Mouse (Mus musculus) embryonic facial prominence, embryonic 15.5 days (tissue): ENCODE data around the gene Gm6358. TPM values are rescaled to one million over a fixed set of nuclear protein-coding genes. Genes with fewer than 3 reads are reported as not detected.
"Not testable (repeated sequence)": the region's sequence is repeated elsewhere in the genome, so short reads cannot be mapped to it uniquely, and the experiment has no call there.

Experiments used
- ATAC-seq: fragments of 200-750 bp; cut with Nextera tagmentation; 2 replicates; pipeline ENCODE4 v1.8.0; 2017; ENCODE audit warnings: low read depth, moderate TSS enrichment; ENCODE audit not compliant: insufficient number of reproducible peaks, low FRiP score, low TSS enrichment
- H3K27ac ChIP-seq: fragments of 300-500 bp; sonication (generic); replicated peaks from 2 replicates; pipeline ENCODE4 v1.5.1; 2015; ENCODE audit warnings: mild to moderate bottlenecking, inconsistent platforms
- H3K27me3 ChIP-seq: fragments of 300-500 bp; sonication (generic); 2 replicates; pipeline ENCODE4 v1.6.1; 2015; ENCODE audit warnings: inconsistent platforms
- H3K36me3 ChIP-seq: fragments of 300-500 bp; sonication (generic); 2 replicates; pipeline ENCODE4 v1.6.1; 2015; ENCODE audit warnings: mild to moderate bottlenecking, inconsistent platforms
- H3K4me1 ChIP-seq: fragments of 300-500 bp; sonication (generic); 2 replicates; pipeline ENCODE4 v1.6.1; 2015; ENCODE audit warnings: inconsistent platforms
- H3K4me2 ChIP-seq: fragments of 300-500 bp; sonication (generic); replicated peaks from 2 replicates; pipeline ENCODE4 v1.6.1; 2015; ENCODE audit warnings: mild to moderate bottlenecking, inconsistent platforms
- H3K4me3 ChIP-seq: fragments of 300-500 bp; sonication (generic); replicated peaks from 2 replicates; pipeline ENCODE4 v1.5.1; 2015; ENCODE audit warnings: mild to moderate bottlenecking, inconsistent platforms
- H3K9ac ChIP-seq: fragments of 300-500 bp; sonication (generic); 2 replicates; pipeline ENCODE4 v1.6.1; 2015; ENCODE audit warnings: inconsistent platforms
- H3K9me3 ChIP-seq: fragments of 300-500 bp; sonication (generic); replicated peaks from 2 replicates; pipeline ENCODE4 v1.6.1; 2016; ENCODE audit warnings: inconsistent platforms
- WGBS: fragments of 180-500 bp; shearing (Covaris S2); methylation state at CpG from one replicate; pipeline ENCODE4 v1.1.7; 2015; 5-methylcytosine and 5-hydroxymethylcytosine counted together
- polyA plus RNA-seq: library from polyadenylated mRNA; unstranded; fragments of >200 nt; fragmentation: Nextera tagmentation; extraction: Ambion mirVana; gene quantifications from 2 replicates; pipeline ENCODE4 v1.2.1, GENCODE M21; 2015

Gm6358 gene
- polyA plus RNA-seq, result 1.5 TPM in 1 of 2 replicates, not detected in the other

DNA sequence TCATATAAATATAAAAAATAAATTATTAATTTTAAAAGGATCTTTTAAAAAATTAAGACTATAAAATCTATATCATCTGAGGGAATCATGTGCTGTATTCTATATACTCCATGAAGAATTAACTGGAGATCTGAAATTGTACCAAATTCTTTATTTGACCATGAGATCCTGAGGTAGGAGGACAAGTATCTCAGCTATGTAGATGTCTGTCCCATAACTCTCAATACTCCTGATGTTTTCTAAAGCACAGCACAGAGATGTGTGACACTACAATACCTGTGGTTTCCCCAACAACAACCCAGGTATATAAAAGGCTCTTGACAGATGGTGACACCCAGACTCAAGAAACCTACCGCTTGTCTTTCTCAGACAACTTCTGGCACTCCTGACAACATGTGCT, at the start of gene Gm6358:
Gene Gm6358 (plus strand): TSS at position 301 of the 400 bp plus-strand sequence.
- H3K27ac ChIP-seq, result no peak within 1 kb of the TSS
- ATAC-seq, result no peak
- H3K36me3 ChIP-seq, result no peaks in the 10 kb centered on the region
- H3K27me3 ChIP-seq, result no peaks in the 10 kb centered on the region
- H3K9ac ChIP-seq, result no peak within 1 kb of the TSS
- H3K4me1 ChIP-seq, result no peaks in the 10 kb centered on the region
- H3K4me3 ChIP-seq, result no peak within 1 kb of the TSS
- 93% methylated on average over 1 of the region's 1 CpGs for WGBS
- H3K4me2 ChIP-seq, result no peak within 1 kb of the TSS
- H3K9me3 ChIP-seq, result no peaks in the 10 kb centered on the region

- Histone ChIP-seq H3K27ac (no peak within 1 kb of the TSS), H3K9ac (no peak within 1 kb of the TSS), H3K9me3 (no peaks in the 10 kb centered on the region), H3K4me2 (no peak within 1 kb of the TSS), H3K36me3 (no peaks in the 10 kb centered on the region), H3K27me3 (no peaks in the 10 kb centered on the region), H3K4me3 (no peak within 1 kb of the TSS), H3K4me1 (no peaks in the 10 kb centered on the region)
- 92% methylated on average over 1 of the region's 1 CpGs for WGBS
- ATAC-seq, result no peak
These were observed 10.1 kb downstream of the Gm6358 start, which contains the start of gene Gm10061 for GRCm38 (mm10) chr16:89150786-89151185. Gm10061 (plus strand) TSS chr16:89151086.

DNA sequence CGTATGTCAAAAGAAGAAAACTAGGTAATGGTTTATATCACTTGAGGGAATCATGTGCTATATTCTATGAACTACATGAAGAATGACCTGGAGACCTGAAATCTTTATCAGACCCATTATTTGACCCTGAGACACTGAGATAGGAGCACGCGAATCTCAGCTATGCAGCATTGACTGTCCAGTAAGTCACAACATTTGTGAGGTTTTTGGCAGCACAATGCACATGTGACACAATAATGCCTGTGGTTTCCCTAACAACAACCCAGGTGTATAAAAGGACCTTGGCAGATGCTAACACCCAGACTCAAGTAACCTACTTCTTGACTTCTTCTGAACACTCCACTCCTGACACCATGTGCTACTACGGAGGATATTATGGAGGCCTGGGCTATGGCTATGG, 17.0 kb downstream of the Gm6358 start, which contains the start of gene Gm9789:
Gene Gm9789 (plus strand): TSS at position 301 of the 400 bp plus-strand sequence.
- no peaks in the 10 kb centered on the region for H3K27me3 ChIP-seq
- no peak for ATAC-seq
- no peak within 1 kb of the TSS for H3K4me3 ChIP-seq
- no peaks in the 10 kb centered on the region for H3K9me3 ChIP-seq
- H3K4me1 ChIP-seq, result no peaks in the 10 kb centered on the region
- H3K36me3 ChIP-seq, result no peaks in the 10 kb centered on the region
- no peak within 1 kb of the TSS for H3K27ac ChIP-seq
- WGBS, result 86% methylated on average over 4 of the region's 4 CpGs
- no peak within 1 kb of the TSS for H3K9ac ChIP-seq
- H3K4me2 ChIP-seq, result no peak within 1 kb of the TSS

DNA sequence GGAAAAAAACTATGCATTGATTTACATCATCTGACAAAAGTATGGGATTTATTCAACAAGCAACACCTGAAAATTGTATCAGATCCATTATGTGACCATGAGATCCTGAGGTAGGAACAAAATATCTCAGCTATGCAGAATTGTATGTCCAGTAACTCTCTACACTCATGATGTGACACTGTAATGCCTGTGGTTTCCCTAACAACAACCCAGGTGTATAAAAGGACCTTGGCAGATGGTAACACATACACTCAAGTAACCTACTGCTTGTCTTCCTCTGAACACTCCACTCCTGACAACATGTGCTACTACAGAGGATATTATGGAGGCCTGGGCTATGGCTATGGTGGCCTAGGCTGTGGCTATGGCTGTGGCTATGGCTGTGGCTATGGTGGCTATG, 28.5 kb downstream of the Gm6358 start, which contains the start of gene Gm7735:
Gene Gm7735 (plus strand): TSS at position 301 of the 400 bp plus-strand sequence.
- not testable (repeated sequence) for ATAC-seq, H3K4me1 ChIP-seq, H3K4me3 ChIP-seq, H3K4me2 ChIP-seq, H3K36me3 ChIP-seq, H3K27me3 ChIP-seq, H3K27ac ChIP-seq, H3K9ac ChIP-seq, H3K9me3 ChIP-seq

DNA sequence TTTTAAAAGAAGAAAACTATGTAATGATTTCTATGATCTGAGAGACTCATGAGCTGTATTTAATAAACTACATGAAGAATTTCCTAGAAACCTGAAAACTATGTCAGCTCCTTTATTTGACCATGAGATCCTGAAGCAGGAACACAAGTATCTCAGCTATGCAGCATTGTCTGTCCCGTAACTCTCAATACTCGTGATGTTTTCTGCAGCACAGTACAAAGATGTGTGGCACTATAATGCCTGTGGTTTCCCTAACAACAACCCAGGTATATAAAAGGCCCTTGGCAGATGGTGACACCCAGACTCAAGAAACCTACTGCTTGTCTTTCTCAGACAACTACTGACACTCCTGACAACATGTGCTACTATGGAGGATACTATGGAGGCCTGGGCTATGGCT, 33.8 kb downstream of the Gm6358 start, which contains the start of gene 1110057P08Rik:
Gene 1110057P08Rik (plus strand): TSS at position 301 of the 400 bp plus-strand sequence.
- no peak for ATAC-seq
- Histone ChIP-seq H3K4me1 (no peaks in the 10 kb centered on the region), H3K9ac (no peak within 1 kb of the TSS), H3K9me3 (no peaks in the 10 kb centered on the region), H3K4me2 (no peak within 1 kb of the TSS), H3K36me3 (no peaks in the 10 kb centered on the region), H3K27me3 (no peaks in the 10 kb centered on the region), H3K4me3 (no peak within 1 kb of the TSS), H3K27ac (no peak within 1 kb of the TSS)
- 72% methylated on average over 2 of the region's 2 CpGs for WGBS

DNA sequence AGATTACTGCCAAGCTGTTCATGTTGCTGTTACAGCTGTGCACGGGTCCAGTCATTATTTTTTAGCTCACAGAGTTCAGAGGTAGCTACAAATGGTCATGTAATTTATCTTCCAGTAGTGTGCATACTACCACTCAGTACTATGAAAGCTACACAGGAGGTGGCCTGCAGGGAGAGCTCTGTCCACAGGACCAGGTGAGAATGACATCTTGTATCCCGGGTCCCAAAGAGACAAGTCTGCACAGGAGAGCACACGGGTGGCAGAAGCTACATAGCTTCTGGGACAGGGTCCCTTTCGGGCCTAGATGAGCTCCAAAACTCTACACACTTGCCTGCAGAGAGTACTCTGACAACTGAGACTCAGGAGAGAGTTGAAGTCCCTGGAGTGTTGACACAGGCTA, 48.0 kb downstream of the Gm6358 start:
- 81% methylated on average over 4 of the region's 4 CpGs for WGBS
- no peak overlapping the region for H3K27ac ChIP-seq
- no peaks in the 10 kb centered on the region for H3K36me3 ChIP-seq
- ATAC-seq, result no peak
- no peaks in the 10 kb centered on the region for H3K4me1 ChIP-seq
- H3K27me3 ChIP-seq, result no peaks in the 10 kb centered on the region
- no peak overlapping the region for H3K4me2 ChIP-seq
- H3K4me3 ChIP-seq, result no peak overlapping the region
- H3K9me3 ChIP-seq, result no peaks in the 10 kb centered on the region
- H3K9ac ChIP-seq, result no peak overlapping the region

Other genes starting within 250 kb of the Gm6358 start
- gene Krtap19-5, start 244.4 kb upstream of the Gm6358 start, polyA plus RNA-seq, result not detected in 2 replicates
- 0.70 TPM in 1 of 2 replicates, not detected in the other for gene Krtap19-9b, start 208.6 kb upstream of the Gm6358 start, polyA plus RNA-seq
- 0.29 and 0.30 TPM in 2 replicates for gene Krtap16-3, start 178.0 kb upstream of the Gm6358 start, polyA plus RNA-seq
- 12.1 and 30.8 TPM in 2 replicates for gene Krtap22-2, start 130.1 kb upstream of the Gm6358 start, polyA plus RNA-seq
- gene Gm10229, start 125.6 kb upstream of the Gm6358 start, polyA plus RNA-seq, result 12.6 and 33.0 TPM in 2 replicates
- 1.7 and 5.2 TPM in 2 replicates for gene Krtap6-1, start 109.2 kb upstream of the Gm6358 start, polyA plus RNA-seq
- 3.1 and 7.4 TPM in 2 replicates for gene Gm10228, start 99.4 kb upstream of the Gm6358 start, polyA plus RNA-seq
- 2.6 and 6.2 TPM in 2 replicates for gene Krtap6-5, start 93.0 kb upstream of the Gm6358 start, polyA plus RNA-seq
- gene 1110025L11Rik, start 76.8 kb upstream of the Gm6358 start, polyA plus RNA-seq, result 0.51 and 3.3 TPM in 2 replicates
- 1.3 and 3.1 TPM in 2 replicates for gene Krtap6-3, start 56.8 kb upstream of the Gm6358 start, polyA plus RNA-seq
- 1.8 TPM in 1 of 2 replicates, not detected in the other for gene Gm10061, start 10.2 kb downstream of the Gm6358 start, polyA plus RNA-seq
- gene Gm9789, start 17.1 kb downstream of the Gm6358 start, polyA plus RNA-seq, result not detected in 2 replicates
- not detected in 2 replicates for gene Gm7735, start 28.6 kb downstream of the Gm6358 start, polyA plus RNA-seq
- gene 1110057P08Rik, start 33.9 kb downstream of the Gm6358 start, polyA plus RNA-seq, result not detected in 2 replicates
- 0.46 and 0.57 TPM in 2 replicates for gene Krtap20-2, start 65.0 kb downstream of the Gm6358 start, polyA plus RNA-seq